Mouse (Mus musculus) megakaryocyte, embryonic 14.5 days (primary cell): ENCODE data around the gene Zbtb21. TPM values are rescaled to one million over a fixed set of nuclear protein-coding genes. Genes with fewer than 3 reads are reported as not detected.
A peak's percentile ranks its signal among the peaks of the same experiment; 100 is the strongest.
"Not testable (repeated sequence)": the region's sequence is repeated elsewhere in the genome, so short reads cannot be mapped to it uniquely, and the experiment has no call there.

Experiments used
- H3K27me3 ChIP-seq: replicated peaks from 2 replicates; pipeline ENCODE3; 2012; ENCODE audit warnings: inconsistent platforms
- H3K36me3 ChIP-seq: replicated peaks from 2 replicates; pipeline ENCODE3; 2012; ENCODE audit warnings: low read length, inconsistent platforms, mixed read lengths
- H3K4me1 ChIP-seq: 2 replicates; pipeline ENCODE4 v1.6.1; 2012; ENCODE audit warnings: inconsistent platforms
- H3K4me3 ChIP-seq: replicated peaks from 2 replicates; pipeline ENCODE3; 2012; ENCODE audit warnings: moderate library complexity, mild to moderate bottlenecking, inconsistent platforms
- H3K9me3 ChIP-seq: 2 replicates; pipeline ENCODE4 v1.6.1; 2012; ENCODE audit warnings: inconsistent platforms
- FLI1 ChIP-seq: IDR thresholded peaks from 2 replicates; pipeline ENCODE4 v1.6.1; 2012; ENCODE audit warnings: low read length, inconsistent platforms, mixed read lengths
- GATA1 ChIP-seq: IDR thresholded peaks from 3 replicates; pipeline ENCODE4 v1.6.1; 2012; ENCODE audit warnings: mixed read lengths, low read length, inconsistent platforms, borderline replicate concordance
- polyA plus RNA-seq: library from polyadenylated mRNA; stranded (reverse); fragments of >175 nt; gene quantifications from 2 replicates; pipeline ENCODE4 v1.2.3, GENCODE M21; 2012; ENCODE audit warnings: low replicate concordance; ENCODE audit not compliant: insufficient read depth

Zbtb21 gene
- 13.6 and 18.1 TPM in 2 replicates for polyA plus RNA-seq

GRCm38 (mm10) chr16:97962151-97962948 lies at the start of gene Zbtb21, which contains the start of gene C2cd2:
Zbtb21 (minus strand) TSS chr16:97962622.
C2cd2 (minus strand) TSS chr16:97962598.
- Histone ChIP-seq H3K36me3 (peaks cover 8% of the 10 kb centered on the region), H3K9me3 (no peaks in the 10 kb centered on the region), H3K4me3 (peak within 1 kb of the TSS; percentile 99), H3K4me1 (peaks cover 56% of the 10 kb centered on the region), H3K27me3 (no peaks in the 10 kb centered on the region)
- no peak for TF ChIP-seq FLI1
- TF ChIP-seq GATA1: no peak

GRCm38 (mm10) chr16:97997383-97997731 lies 34.9 kb upstream of the Zbtb21 start:
- peak overlapping the region; percentile 94 for H3K4me3 ChIP-seq
- H3K36me3 ChIP-seq: peaks cover 32% of the 10 kb centered on the region
- not testable (repeated sequence) for H3K27me3 ChIP-seq

GRCm38 (mm10) chr16:97996616-97997382 lies 34.4 kb upstream of the Zbtb21 start, which contains the start of gene B230307C23Rik:
B230307C23Rik (plus strand) TSS chr16:97997315.
- Histone ChIP-seq H3K4me1 (peaks cover 58% of the 10 kb centered on the region), H3K4me3 (peak within 1 kb of the TSS; percentile 94), H3K9me3 (peaks cover 13% of the 10 kb centered on the region), H3K36me3 (peaks cover 26% of the 10 kb centered on the region), H3K27me3 (no peaks in the 10 kb centered on the region)
- TF ChIP-seq FLI1: no peak
- TF ChIP-seq GATA1: no peak

More at GRCm38 (mm10) chr16:97997383-97997731, 34.9 kb upstream of the Zbtb21 start:
- Histone ChIP-seq H3K4me1 (peaks cover 58% of the 10 kb centered on the region), H3K9me3 (peaks cover 19% of the 10 kb centered on the region)

DNA sequence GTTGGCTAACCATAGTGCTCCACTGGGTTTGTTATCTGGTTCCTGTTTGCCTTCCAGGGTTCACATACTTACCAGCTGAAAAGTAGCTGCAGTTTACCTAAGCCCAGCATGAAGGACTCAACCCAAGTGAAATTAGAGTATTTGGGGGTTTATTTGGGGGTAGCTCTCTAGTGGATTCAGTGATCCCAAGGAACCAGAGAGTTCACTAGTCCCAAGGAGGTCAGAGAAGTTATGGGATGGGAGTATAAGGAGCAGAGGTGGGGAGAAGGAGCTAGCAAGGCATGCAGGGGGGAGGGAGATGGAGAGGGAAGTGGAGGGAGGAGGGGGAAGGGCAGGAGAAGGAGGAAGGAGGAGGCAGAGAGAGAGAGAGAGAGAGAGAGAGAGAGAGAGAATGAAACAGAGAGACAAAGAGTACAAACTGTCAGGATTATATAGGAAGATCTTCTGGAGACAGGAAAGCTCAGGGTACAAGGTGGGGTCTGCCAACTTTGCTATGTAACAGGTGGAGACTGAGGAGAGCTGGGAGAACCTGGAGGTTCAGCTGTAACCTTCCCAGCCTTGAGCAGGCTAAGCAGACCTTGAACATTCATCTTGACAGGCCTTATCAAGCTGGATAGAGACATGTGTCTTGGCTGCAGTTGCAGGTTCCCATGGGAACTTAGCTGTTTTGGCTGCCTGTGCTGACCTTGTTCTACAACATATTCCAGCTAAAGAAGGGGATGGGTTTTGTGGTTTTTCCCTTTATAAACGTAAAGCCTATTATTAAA lies 33.6 kb upstream of the Zbtb21 start:
- no peaks in the 10 kb centered on the region for H3K27me3 ChIP-seq
- peaks cover 58% of the 10 kb centered on the region for H3K4me1 ChIP-seq
- peak overlapping the region; percentile 94 for H3K4me3 ChIP-seq
- TF ChIP-seq GATA1: no peak
- TF ChIP-seq FLI1: no peak
- peaks cover 9% of the 10 kb centered on the region for H3K9me3 ChIP-seq
- H3K36me3 ChIP-seq: peaks cover 18% of the 10 kb centered on the region

DNA sequence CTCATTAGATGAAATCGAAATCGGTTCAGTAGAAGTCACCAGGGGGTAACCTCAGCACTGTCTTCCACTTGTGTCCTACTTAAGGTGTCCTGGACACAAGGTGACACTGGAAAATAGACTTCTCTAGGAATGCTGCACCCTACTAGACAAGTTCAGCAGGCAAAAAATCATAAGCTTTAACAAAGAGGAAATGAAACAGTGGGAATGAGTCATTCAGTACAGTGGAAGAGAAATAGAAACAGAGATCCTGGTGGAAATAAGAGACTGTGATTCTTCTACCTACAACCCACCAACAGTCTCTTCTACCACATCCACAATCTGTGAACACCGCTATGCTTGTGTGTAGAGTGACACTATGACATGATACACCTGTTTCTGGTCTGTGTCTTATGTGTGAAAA lies 30.1 kb upstream of the Zbtb21 start:
- H3K4me1 ChIP-seq: peaks cover 32% of the 10 kb centered on the region
- H3K4me3 ChIP-seq, H3K36me3 ChIP-seq, H3K27me3 ChIP-seq, H3K9me3 ChIP-seq: not testable (repeated sequence)

- Histone ChIP-seq H3K9me3 (peaks cover 5% of the 10 kb centered on the region), H3K36me3 (no peaks in the 10 kb centered on the region)
- TF ChIP-seq GATA1: no peak
- no peak for TF ChIP-seq FLI1
These were observed 29.1 kb upstream of the Zbtb21 start for GRCm38 (mm10) chr16:97991517-97991916.

GRCm38 (mm10) chr16:97984589-97984988 lies 22.2 kb upstream of the Zbtb21 start:
- TF ChIP-seq FLI1: no peak
- Histone ChIP-seq H3K4me3 (no peak overlapping the region), H3K4me1 (peaks cover 12% of the 10 kb centered on the region; the same call in 1 of the 2 replicates), H3K27me3 (peaks cover 2% of the 10 kb centered on the region), H3K9me3 (peaks cover 5% of the 10 kb centered on the region), H3K36me3 (no peaks in the 10 kb centered on the region)

More at GRCm38 (mm10) chr16:97991517-97991916, 29.1 kb upstream of the Zbtb21 start:
- no peaks in the 10 kb centered on the region for H3K27me3 ChIP-seq
- H3K4me1 ChIP-seq: peaks cover 29% of the 10 kb centered on the region
- H3K4me3 ChIP-seq: no peak overlapping the region

GRCm38 (mm10) chr16:97981362-97981761 lies 18.9 kb upstream of the Zbtb21 start:
- TF ChIP-seq GATA1: no peak
- TF ChIP-seq FLI1: no peak
- no peak overlapping the region for H3K4me3 ChIP-seq
- H3K36me3 ChIP-seq: no peaks in the 10 kb centered on the region
- H3K4me1 ChIP-seq: peaks cover 21% of the 10 kb centered on the region
- peaks cover 2% of the 10 kb centered on the region for H3K27me3 ChIP-seq
- H3K9me3 ChIP-seq: no peaks in the 10 kb centered on the region

GRCm38 (mm10) chr16:97977722-97978121 lies 15.3 kb upstream of the Zbtb21 start:
- Histone ChIP-seq H3K27me3 (no peaks in the 10 kb centered on the region), H3K9me3 (no peaks in the 10 kb centered on the region), H3K4me1 (peaks cover 17% of the 10 kb centered on the region), H3K4me3 (no peak overlapping the region), H3K36me3 (no peaks in the 10 kb centered on the region)
- TF ChIP-seq FLI1 (no peak), GATA1 (no peak)

DNA sequence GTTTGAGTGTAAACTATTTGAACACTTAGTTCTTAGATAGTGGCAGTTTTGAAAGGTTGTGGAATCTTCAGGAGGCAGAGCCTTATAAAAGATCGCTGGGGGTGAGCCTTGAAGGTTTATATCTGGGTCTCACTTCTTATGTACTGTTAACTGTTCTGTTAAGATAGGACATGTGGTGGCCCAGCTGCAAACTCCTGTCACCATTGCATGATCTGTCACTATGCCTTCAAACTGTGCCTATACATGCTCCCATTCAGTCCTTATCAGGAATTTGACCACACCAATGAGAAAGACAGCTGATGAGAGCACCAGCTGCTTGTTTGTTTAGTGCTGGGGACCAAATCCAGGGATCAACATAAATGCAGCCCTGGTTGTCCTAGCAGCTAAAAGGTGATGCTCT lies 14.9 kb upstream of the Zbtb21 start:
- H3K4me3 ChIP-seq: no peak overlapping the region
- no peaks in the 10 kb centered on the region for H3K36me3 ChIP-seq
- no peaks in the 10 kb centered on the region for H3K9me3 ChIP-seq
- no peaks in the 10 kb centered on the region for H3K27me3 ChIP-seq
- H3K4me1 ChIP-seq: peaks cover 17% of the 10 kb centered on the region
- TF ChIP-seq FLI1 (no peak), GATA1 (no peak)
